Mouse (Mus musculus) small intestine, adult 2 months (tissue): ENCODE data around the gene Cfap54. TPM values are rescaled to one million over a fixed set of nuclear protein-coding genes. Genes with fewer than 3 reads are reported as not detected.

ENCODE experiments used
- H3K27ac ChIP-seq: fragments of 200-500 bp; 2 replicates; pipeline ENCODE4 v1.5.1; 2012; ENCODE audit warnings: low read depth, low read length, control low read depth, inconsistent platforms; ENCODE audit not compliant: insufficient read depth
- H3K27me3 ChIP-seq: fragments of 200-500 bp; 2 replicates; pipeline ENCODE4 v1.6.1; 2012; ENCODE audit warnings: mild to moderate bottlenecking, moderate library complexity, low read length, inconsistent platforms; ENCODE audit not compliant: control insufficient read depth, insufficient read depth
- H3K36me3 ChIP-seq: fragments of 200-500 bp; 2 replicates; pipeline ENCODE4 v1.6.1; 2012; ENCODE audit warnings: mild to moderate bottlenecking, low read length, control low read depth, inconsistent platforms; ENCODE audit not compliant: control insufficient read depth, insufficient read depth
- H3K4me1 ChIP-seq: fragments of 200-500 bp; 2 replicates; pipeline ENCODE4 v1.6.1; 2012; ENCODE audit warnings: low read length, inconsistent platforms, mixed read lengths; ENCODE audit not compliant: control insufficient read depth, insufficient read depth, insufficient read length
- H3K4me3 ChIP-seq: fragments of 200-500 bp; 2 replicates; pipeline ENCODE4 v1.5.1; 2012; ENCODE audit warnings: low read depth, mild to moderate bottlenecking, control low read depth, inconsistent platforms, low read length, moderate library complexity
- CTCF ChIP-seq: fragments of 200-500 bp; IDR thresholded peaks from 2 replicates; pipeline ENCODE4 v1.5.1; 2012; ENCODE audit warnings: low read depth, mild to moderate bottlenecking, control low read depth, inconsistent platforms, low read length, moderate library complexity, mixed read lengths; ENCODE audit not compliant: insufficient replicate concordance, insufficient read length; ENCODE audit errors: extremely low read depth
- POLR2A ChIP-seq: fragments of 200-500 bp; IDR thresholded peaks from 2 replicates; pipeline ENCODE4 v1.6.1; 2012; ENCODE audit warnings: low read depth, mild to moderate bottlenecking, control low read depth, inconsistent platforms, low read length, moderate library complexity
- WGBS: fragments of 180-500 bp; shearing (Covaris S2); methylation state at CpG from one replicate; pipeline ENCODE4 v1.1.7; 2018; 5-methylcytosine and 5-hydroxymethylcytosine counted together
- polyA plus RNA-seq: library from polyadenylated mRNA; depleted of rRNA; stranded (reverse); fragments of >200 nt; gene quantifications from 2 replicates; pipeline ENCODE4 v1.2.3, GENCODE M21; 2012; rRNA removed

Cfap54 gene
- polyA plus RNA-seq, 1 experiment = 0.13 TPM

- no peak overlapping the region for H3K27ac ChIP-seq
- H3K4me1 ChIP-seq = no peaks in the 10 kb centered on the region
- TF ChIP-seq POLR2A (no peak), CTCF (no peak)
- no peaks in the 10 kb centered on the region for H3K36me3 ChIP-seq
- no peaks in the 10 kb centered on the region for H3K27me3 ChIP-seq
- H3K4me3 ChIP-seq = no peak overlapping the region
- 63% methylated on average over 13 of the region's 13 CpGs for WGBS
These were observed 292.9 kb downstream of the Cfap54 start for GRCm38 (mm10) chr10:92788410-92789096.

DNA sequence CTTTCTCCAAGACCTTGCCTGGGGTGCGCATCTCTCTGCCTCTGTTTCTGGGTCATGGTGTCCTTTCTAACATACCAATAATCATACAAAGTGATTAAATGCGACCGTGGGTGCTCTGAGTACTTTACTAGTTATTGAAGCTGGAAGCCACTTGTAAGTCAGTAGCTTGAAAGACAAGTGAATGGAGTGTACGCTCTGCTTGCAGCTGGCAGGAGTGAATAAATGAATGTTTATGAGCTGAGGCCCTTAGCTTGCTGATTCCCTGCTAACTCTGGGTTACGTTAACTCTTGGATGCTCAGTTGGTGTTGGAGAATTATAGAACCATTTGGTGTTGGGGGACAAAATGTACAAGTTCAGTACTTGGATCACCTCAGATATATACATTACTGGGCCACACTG lies 298.7 kb downstream of the Cfap54 start:
- Histone ChIP-seq H3K4me3 (no peak overlapping the region), H3K27ac (no peak overlapping the region), H3K27me3 (no peaks in the 10 kb centered on the region), H3K4me1 (no peaks in the 10 kb centered on the region), H3K36me3 (no peaks in the 10 kb centered on the region)
- TF ChIP-seq CTCF = no peak
- no peak for TF ChIP-seq POLR2A
- WGBS = 87% methylated on average over 5 of the region's 5 CpGs

GRCm38 (mm10) chr10:92754359-92754758 lies 327.1 kb downstream of the Cfap54 start:
- Histone ChIP-seq H3K27me3 (no peaks in the 10 kb centered on the region), H3K4me1 (no peaks in the 10 kb centered on the region), H3K27ac (no peak overlapping the region), H3K36me3 (no peaks in the 10 kb centered on the region), H3K4me3 (no peak overlapping the region)
- WGBS = 89% methylated on average over 5 of the region's 5 CpGs
- no peak for TF ChIP-seq POLR2A
- no peak for TF ChIP-seq CTCF

DNA sequence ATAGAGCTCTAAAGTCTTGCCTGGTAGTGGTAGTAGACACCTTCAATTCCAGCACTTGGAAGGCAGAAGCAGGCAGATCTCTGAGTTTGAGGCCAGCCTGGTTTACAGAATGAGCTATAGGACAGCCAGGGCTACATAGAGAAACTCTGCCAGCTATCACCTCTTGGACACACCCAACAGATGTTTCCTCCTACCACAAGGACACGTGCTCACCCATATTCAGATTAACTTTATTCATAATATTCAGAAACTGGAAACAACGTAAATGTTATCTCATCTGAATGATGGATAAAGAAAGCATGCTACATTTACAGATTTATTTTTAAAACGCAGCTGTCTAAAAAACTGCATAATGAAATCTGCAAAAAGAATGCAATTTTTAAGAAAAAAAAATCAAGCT lies 351.1 kb downstream of the Cfap54 start:
- no peaks in the 10 kb centered on the region for H3K4me1 ChIP-seq
- 71% methylated on average over 3 of the region's 3 CpGs for WGBS
- no peaks in the 10 kb centered on the region for H3K36me3 ChIP-seq
- H3K27me3 ChIP-seq = no peaks in the 10 kb centered on the region
- TF ChIP-seq POLR2A (no peak), CTCF (no peak)
- H3K4me3 ChIP-seq = no peak overlapping the region
- no peak overlapping the region for H3K27ac ChIP-seq

GRCm38 (mm10) chr10:92728723-92729122 lies 352.7 kb downstream of the Cfap54 start:
- WGBS = 25% methylated on average over 3 of the region's 3 CpGs
- no peak for TF ChIP-seq POLR2A
- no peak for TF ChIP-seq CTCF
- H3K27ac ChIP-seq = no peak overlapping the region
- no peak overlapping the region for H3K4me3 ChIP-seq
- H3K27me3 ChIP-seq = no peaks in the 10 kb centered on the region
- H3K4me1 ChIP-seq = no peaks in the 10 kb centered on the region
- H3K36me3 ChIP-seq = no peaks in the 10 kb centered on the region

Other genes with a start within 250 kb of the Cfap54 start
- 4.3 and 5.2 TPM in 2 replicates for gene Cdk17, start 79.3 kb upstream of the Cfap54 start, polyA plus RNA-seq
- 9.8 and 10.8 TPM in 2 replicates for gene Elk3, start 229.5 kb upstream of the Cfap54 start, polyA plus RNA-seq